Mouse (Mus musculus) midbrain, embryonic 12.5 days (tissue): ENCODE results near the gene Ppp1r12b. TPM values are rescaled to one million over a fixed set of nuclear protein-coding genes. Genes with fewer than 3 reads are reported as not detected.

Experiments used
- ATAC-seq: fragments of 200-750 bp; cut with Nextera tagmentation; 2 replicates; pipeline ENCODE4 v1.8.0; 2017; ENCODE audit warnings: low read depth, moderate TSS enrichment, moderate library complexity; ENCODE audit not compliant: low FRiP score
- H3K27ac ChIP-seq: fragments of 300-500 bp; sonication (generic); replicated peaks from 2 replicates; pipeline ENCODE4 v1.5.1; 2016; ENCODE audit warnings: mild to moderate bottlenecking
- H3K27me3 ChIP-seq: fragments of 300-500 bp; sonication (generic); 2 replicates; pipeline ENCODE4 v1.6.1; 2016; ENCODE audit warnings: mild to moderate bottlenecking
- H3K36me3 ChIP-seq: fragments of 300-500 bp; sonication (generic); 2 replicates; pipeline ENCODE4 v1.6.1; 2016
- H3K4me1 ChIP-seq: fragments of 300-500 bp; sonication (generic); 2 replicates; pipeline ENCODE4 v1.6.1; 2016
- H3K4me2 ChIP-seq: fragments of 300-500 bp; sonication (generic); replicated peaks from 2 replicates; pipeline ENCODE4 v1.6.1; 2016; ENCODE audit warnings: mild to moderate bottlenecking, moderate library complexity
- H3K4me3 ChIP-seq: fragments of 300-500 bp; sonication (generic); 2 replicates; pipeline ENCODE4 v1.5.1; 2016; ENCODE audit warnings: mild to moderate bottlenecking
- H3K9ac ChIP-seq: fragments of 300-500 bp; sonication (generic); replicated peaks from 2 replicates; pipeline ENCODE4 v1.6.1; 2016; ENCODE audit warnings: mild to moderate bottlenecking, moderate library complexity
- H3K9me3 ChIP-seq: fragments of 300-500 bp; sonication (generic); 2 replicates; pipeline ENCODE4 v1.6.1; 2016; ENCODE audit warnings: mild to moderate bottlenecking
- WGBS: fragments of 180-500 bp; shearing (Covaris S2); methylation state at CpG from one replicate; pipeline ENCODE4 v1.1.7; 2016; 5-methylcytosine and 5-hydroxymethylcytosine counted together
- polyA plus RNA-seq: library from polyadenylated mRNA; unstranded; fragments of >200 nt; fragmentation: Nextera tagmentation; extraction: Ambion mirVana; gene quantifications from 2 replicates; pipeline ENCODE4 v1.2.1, GENCODE M21; 2016

The Ppp1r12b gene
- polyA plus RNA-seq, 1 experiment from 2014 or later, result 14.6 TPM

DNA sequence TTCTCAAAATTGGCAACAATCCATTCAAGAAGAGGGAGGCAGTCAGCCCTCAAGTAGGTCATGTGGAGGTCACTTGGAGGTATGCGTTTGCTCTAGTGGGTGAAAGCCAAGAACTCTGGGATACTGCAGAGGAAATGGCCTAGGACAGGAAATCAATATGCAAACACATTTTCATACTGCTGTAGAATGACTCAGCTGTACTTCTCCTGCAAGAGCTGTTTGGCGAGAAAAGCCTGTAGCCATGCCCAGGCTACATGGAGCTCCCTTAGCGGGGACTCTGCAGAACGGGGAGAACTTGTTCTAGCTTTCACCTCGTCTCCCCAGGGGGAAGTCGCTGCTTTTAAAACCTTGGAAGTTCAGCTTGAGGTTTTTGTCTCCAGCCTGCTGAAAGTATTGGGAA, 184.4 kb downstream of the Ppp1r12b start:
- no peak for ATAC-seq

DNA sequence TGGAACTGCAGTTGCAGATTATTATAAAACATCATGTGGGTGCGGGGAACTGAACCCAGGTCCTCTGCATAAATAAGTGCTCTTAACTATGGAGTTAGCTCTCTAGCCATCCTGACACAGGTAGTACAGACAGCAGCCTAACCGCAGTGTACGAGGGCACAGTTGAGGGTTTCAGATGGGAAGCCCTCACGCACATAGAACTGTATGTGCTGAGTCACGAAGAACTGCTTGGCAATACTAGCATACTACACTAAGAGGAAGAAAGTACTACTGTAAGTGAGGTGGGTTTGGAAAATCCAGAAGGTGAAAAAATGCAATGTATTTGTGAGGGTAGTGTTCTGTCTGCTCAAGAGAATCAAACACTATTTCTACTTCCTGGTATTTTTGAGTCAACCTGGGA, 185.4 kb downstream of the Ppp1r12b start:
- Histone ChIP-seq H3K4me2 (no peak overlapping the region), H3K27me3 (no peaks in the 10 kb centered on the region), H3K4me3 (no peak overlapping the region), H3K36me3 (peaks cover 3% of the 10 kb centered on the region), H3K4me1 (peaks cover 11% of the 10 kb centered on the region; the same call in 1 of the 2 replicates), H3K27ac (no peak overlapping the region), H3K9me3 (no peaks in the 10 kb centered on the region), H3K9ac (no peak overlapping the region)
- no peak for ATAC-seq
- WGBS, result 96% methylated on average over 5 of the region's 5 CpGs

More for the DNA sequence above, 184.4 kb downstream of the Ppp1r12b start:
- no peaks in the 10 kb centered on the region for H3K27me3 ChIP-seq
- no peak overlapping the region for H3K4me3 ChIP-seq
- H3K9me3 ChIP-seq, result no peaks in the 10 kb centered on the region
- WGBS, result 85% methylated on average over 6 of the region's 6 CpGs
- H3K36me3 ChIP-seq, result peaks cover 7% of the 10 kb centered on the region
- no peak overlapping the region for H3K9ac ChIP-seq
- H3K4me2 ChIP-seq, result no peak overlapping the region
- H3K4me1 ChIP-seq, result peaks cover 11% of the 10 kb centered on the region; the same call in 1 of the 2 replicates
- no peak overlapping the region for H3K27ac ChIP-seq

DNA sequence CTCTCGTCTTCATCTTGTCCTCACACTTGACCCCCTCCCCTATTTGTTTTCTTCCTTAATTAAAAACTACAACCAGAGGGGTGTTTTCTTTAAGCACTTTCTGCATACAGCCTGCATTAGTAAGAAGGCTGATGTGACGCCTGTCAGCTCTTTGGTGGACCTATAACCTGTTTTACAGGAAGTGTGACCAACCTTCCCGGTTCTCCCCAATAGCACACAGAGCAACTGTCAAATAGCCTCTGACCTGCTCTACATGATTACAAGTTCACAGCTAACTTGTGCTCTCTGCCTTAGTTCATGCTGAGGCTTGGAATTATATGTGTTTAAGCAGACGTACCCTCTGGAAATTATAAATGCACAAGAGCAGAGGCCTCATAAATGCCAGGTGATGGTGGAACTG, 189.3 kb downstream of the Ppp1r12b start:
- WGBS, result 80% methylated on average over 4 of the region's 4 CpGs
- no peaks in the 10 kb centered on the region for H3K4me1 ChIP-seq
- no peak for ATAC-seq
- H3K9ac ChIP-seq, result no peak overlapping the region
- peaks cover 3% of the 10 kb centered on the region for H3K36me3 ChIP-seq
- no peaks in the 10 kb centered on the region for H3K27me3 ChIP-seq
- H3K4me3 ChIP-seq, result no peak overlapping the region
- no peaks in the 10 kb centered on the region for H3K9me3 ChIP-seq
- H3K27ac ChIP-seq, result no peak overlapping the region
- no peak overlapping the region for H3K4me2 ChIP-seq

DNA sequence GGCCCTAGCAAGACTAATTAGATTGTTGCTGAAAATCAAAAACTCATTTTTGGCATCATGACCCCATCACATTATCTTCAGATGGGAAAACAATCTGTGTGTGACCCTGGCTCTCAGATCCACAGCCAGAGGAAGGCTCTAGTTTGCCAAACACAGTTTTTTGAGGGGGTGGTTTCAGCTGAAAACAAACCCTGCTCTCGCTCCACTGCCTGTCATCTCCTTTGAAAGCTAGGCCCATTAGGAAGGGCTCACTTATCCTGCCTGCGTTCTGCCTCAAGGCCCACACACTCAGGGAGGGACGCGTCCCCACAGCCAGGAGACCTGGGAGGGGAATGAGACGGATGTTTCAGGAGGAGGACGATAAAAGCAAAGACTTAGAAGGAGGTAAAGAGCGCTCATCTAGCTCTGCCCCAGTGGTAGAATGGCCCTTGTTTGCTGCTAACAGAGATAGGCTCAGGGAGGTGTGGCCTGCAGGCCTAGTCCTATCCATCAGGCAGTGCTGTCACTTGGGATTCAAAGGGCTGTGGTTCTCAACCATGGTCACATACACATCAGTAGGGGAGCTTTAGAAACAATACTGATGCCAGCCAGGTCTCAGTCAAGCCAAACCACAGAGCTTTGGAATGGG, 190.8 kb downstream of the Ppp1r12b start:
- H3K9ac ChIP-seq, result no peak overlapping the region
- H3K4me3 ChIP-seq, result no peak overlapping the region
- H3K27me3 ChIP-seq, result no peaks in the 10 kb centered on the region
- H3K27ac ChIP-seq, result 0 out of 2 replicates have a peak overlapping the region, but pooled peaks have one; percentile 12
- H3K9me3 ChIP-seq, result no peaks in the 10 kb centered on the region
- ATAC-seq, result no peak
- H3K36me3 ChIP-seq, result peaks cover 3% of the 10 kb centered on the region
- H3K4me2 ChIP-seq, result no peak overlapping the region
- no peaks in the 10 kb centered on the region for H3K4me1 ChIP-seq
- 50% methylated on average over 7 of the region's 7 CpGs for WGBS

DNA sequence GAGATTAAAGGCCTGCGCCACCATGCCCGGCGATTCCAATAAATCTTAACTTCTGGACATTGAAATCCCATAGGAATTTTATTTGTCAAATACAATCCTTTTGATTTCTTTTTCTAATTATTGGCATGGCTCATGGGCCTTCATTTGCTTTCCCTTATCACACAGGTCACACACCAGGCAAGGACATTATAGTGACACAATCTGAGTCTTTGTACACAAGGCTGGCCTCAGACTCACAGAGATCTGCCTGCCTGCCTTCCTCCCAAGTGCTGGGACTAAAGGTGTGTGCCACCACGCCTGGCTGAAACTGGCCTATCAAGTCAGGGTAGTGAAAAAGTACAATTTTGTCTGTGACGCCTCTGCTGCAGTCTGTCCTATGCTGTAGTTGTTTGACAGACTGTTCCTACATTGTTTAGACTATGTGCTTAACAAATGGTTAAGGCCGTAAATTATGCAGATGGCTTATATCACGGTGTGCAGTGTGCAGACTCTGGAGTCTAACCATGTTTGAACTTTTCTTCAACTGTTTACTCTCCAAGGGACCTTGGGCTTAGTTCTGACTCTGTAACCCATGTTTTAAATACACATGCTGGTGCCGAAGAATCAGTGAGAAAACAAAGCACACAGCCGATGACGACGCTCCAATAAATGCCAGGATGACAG, 191.8 kb downstream of the Ppp1r12b start:
- Histone ChIP-seq H3K4me2 (no peak overlapping the region), H3K9me3 (no peaks in the 10 kb centered on the region), H3K4me1 (no peaks in the 10 kb centered on the region), H3K27ac (no peak overlapping the region), H3K4me3 (no peak overlapping the region), H3K36me3 (peaks cover 3% of the 10 kb centered on the region), H3K27me3 (no peaks in the 10 kb centered on the region), H3K9ac (no peak overlapping the region)
- no peak for ATAC-seq
- 87% methylated on average over 11 of the region's 11 CpGs for WGBS

DNA sequence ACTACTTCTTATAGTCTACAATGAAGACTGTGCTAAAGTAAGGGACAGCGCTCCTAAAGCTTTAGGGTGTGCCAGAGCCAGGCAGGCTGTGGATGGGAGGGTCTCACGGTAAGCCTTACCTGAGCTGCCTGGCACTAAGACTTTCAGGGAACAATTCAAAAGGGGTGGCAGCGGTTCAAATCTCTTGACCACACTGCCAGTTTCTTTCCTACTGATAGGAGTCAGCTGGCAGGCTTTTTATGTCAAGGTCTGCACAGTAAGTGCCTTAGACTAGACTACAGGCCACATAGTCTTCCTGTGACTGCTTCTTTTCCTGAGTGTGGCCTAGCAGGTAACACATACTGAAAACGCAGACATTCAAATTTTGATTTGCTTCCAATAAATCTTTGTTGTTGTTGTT, 192.5 kb downstream of the Ppp1r12b start:
- Histone ChIP-seq H3K27ac (no peak overlapping the region), H3K36me3 (no peaks in the 10 kb centered on the region; the same call in 1 of the 2 replicates), H3K9ac (no peak overlapping the region), H3K4me3 (no peak overlapping the region), H3K9me3 (no peaks in the 10 kb centered on the region), H3K4me1 (no peaks in the 10 kb centered on the region), H3K27me3 (no peaks in the 10 kb centered on the region), H3K4me2 (no peak overlapping the region)
- WGBS, result 93% methylated on average over 4 of the region's 4 CpGs
- no peak for ATAC-seq

DNA sequence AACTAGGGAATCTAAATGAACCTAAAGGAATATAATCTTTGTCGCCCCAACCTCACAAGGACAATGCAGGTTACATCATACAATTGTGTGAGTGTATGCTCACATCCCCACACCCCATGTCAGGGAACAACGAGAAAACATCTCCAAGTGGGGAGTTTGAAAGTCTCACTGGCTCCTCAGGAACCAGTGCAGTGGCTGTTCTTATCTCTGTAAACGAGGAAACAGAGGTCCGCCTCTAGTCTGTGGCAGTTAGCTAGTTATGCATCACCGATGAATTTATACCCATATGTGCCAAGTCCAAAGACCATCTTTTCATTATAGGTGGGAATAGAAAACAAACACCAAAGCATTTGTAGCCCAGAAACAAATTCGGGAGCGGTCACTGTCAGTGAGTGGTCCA, 194.2 kb downstream of the Ppp1r12b start:
- H3K36me3 ChIP-seq, result no peaks in the 10 kb centered on the region
- H3K27ac ChIP-seq, result no peak overlapping the region
- H3K27me3 ChIP-seq, result no peaks in the 10 kb centered on the region
- ATAC-seq, result no peak
- no peaks in the 10 kb centered on the region for H3K9me3 ChIP-seq
- peaks cover under 1% of the 10 kb centered on the region; the same call in 1 of the 2 replicates for H3K4me1 ChIP-seq
- no peak overlapping the region for H3K9ac ChIP-seq
- H3K4me2 ChIP-seq, result no peak overlapping the region
- H3K4me3 ChIP-seq, result no peak overlapping the region
- WGBS, result 91% methylated on average over 7 of the region's 7 CpGs

DNA sequence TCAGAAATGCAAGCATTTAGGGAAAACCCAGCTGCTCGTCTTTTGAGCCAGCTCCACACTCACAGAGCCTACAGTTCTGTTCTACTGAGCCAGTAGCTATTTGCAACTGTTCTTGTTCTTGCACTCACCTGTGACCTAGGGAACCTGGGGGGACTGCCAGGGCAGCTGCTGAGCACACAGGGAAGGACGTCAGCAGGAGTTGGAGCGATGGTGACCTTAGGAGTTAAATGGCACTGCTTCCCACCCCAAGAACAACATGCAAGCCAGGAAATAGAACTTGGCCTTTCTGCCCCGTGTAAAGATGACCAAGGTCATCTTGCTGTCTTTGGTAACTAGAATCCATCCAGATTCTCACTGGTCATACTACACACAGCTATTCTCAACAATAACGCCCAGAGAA, 195.1 kb downstream of the Ppp1r12b start:
- no peaks in the 10 kb centered on the region for H3K27me3 ChIP-seq
- H3K36me3 ChIP-seq, result no peaks in the 10 kb centered on the region
- no peak for ATAC-seq
- WGBS, result 85% methylated on average over 5 of the region's 5 CpGs
- H3K4me3 ChIP-seq, result no peak overlapping the region
- no peak overlapping the region for H3K9ac ChIP-seq
- peaks cover 3% of the 10 kb centered on the region; the same call in 1 of the 2 replicates for H3K4me1 ChIP-seq
- no peak overlapping the region for H3K4me2 ChIP-seq
- H3K9me3 ChIP-seq, result no peaks in the 10 kb centered on the region
- H3K27ac ChIP-seq, result no peak overlapping the region

DNA sequence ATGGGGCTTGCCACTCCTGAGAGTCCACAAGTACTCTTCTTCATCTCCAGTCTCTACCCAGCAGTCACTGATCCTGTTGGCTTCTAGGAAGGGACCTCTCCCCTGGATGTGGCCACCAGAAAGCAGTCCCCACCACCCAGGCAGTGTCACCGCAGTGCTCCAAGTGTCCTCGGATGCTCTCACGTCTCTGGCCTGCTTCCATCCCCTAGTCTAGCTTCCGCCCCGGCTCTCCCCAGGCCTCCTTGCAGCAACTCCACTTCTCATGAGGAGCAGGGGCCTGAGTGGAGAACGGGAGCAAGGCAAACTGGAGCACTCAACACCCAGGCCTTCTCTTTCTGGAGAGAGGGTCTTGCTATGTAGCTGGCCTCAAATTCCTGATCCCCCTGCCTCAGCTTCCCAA, 196.6 kb downstream of the Ppp1r12b start:
- Histone ChIP-seq H3K4me1 (peaks cover 4% of the 10 kb centered on the region), H3K36me3 (no peaks in the 10 kb centered on the region), H3K4me3 (no peak overlapping the region), H3K4me2 (no peak overlapping the region), H3K27ac (no peak overlapping the region), H3K9ac (no peak overlapping the region), H3K9me3 (no peaks in the 10 kb centered on the region), H3K27me3 (no peaks in the 10 kb centered on the region)
- WGBS, result 97% methylated on average over 6 of the region's 6 CpGs
- ATAC-seq, result no peak

DNA sequence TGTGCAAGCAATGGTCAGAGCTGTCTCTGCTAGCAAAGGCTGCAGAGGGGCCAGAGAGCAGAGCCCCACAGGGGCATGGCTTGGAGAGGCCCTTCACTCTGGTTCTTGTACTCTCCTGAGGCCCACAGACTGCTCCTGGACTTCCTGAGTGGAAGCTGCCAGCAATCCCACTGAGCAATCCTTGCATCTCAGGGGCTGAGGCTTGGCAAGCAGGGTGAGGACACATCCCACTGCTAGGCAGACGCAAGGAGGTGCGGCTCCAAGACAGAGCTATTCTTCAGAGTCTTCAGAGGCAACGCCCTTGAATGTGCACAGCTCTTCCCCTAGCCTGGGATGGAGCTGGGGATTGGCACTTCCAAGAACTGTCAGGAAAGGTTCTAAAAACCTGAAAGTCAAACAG, 198.5 kb downstream of the Ppp1r12b start:
- Histone ChIP-seq H3K9me3 (no peaks in the 10 kb centered on the region), H3K27me3 (no peaks in the 10 kb centered on the region), H3K4me3 (no peak overlapping the region), H3K4me2 (no peak overlapping the region), H3K9ac (no peak overlapping the region), H3K36me3 (no peaks in the 10 kb centered on the region), H3K4me1 (peaks cover 9% of the 10 kb centered on the region), H3K27ac (no peak overlapping the region)
- ATAC-seq, result no peak
- WGBS, result 74% methylated on average over 3 of the region's 3 CpGs

DNA sequence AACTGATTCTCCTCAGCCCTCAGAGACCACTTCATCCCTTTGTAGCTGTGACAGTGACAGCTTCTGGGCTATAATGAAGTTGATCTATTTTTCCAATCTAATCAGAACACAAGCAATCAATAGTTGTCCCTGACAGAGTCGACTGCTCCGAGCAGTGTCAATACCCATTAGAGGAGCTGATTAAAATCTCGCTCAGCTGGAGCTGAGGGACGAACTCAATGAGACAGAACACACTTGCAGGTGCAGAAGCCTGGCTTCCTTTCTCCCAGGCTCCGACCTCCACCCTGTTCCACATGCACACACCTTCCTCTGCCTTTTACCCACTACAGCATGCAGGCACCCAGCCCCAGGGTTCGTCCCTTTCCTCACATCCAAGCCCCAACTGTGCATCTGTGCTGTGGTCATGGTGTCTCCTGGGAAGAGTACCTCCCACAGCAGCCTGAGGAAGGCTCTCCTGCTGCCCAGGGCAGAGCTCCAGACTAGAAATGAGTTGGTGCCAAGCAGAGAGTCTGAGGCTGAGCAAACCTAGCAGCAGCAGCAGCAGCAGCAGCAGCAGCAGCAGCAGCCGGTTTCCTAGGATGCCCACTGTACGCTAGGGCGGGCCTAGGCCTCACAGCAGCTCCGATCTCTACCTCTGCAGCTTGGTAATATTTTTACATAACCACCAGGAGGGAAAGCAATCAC, 199.4 kb downstream of the Ppp1r12b start:
- H3K27ac ChIP-seq, result peak overlapping the region; percentile 52; the same call in 1 of the 2 replicates
- no peaks in the 10 kb centered on the region for H3K9me3 ChIP-seq
- H3K27me3 ChIP-seq, result no peaks in the 10 kb centered on the region
- H3K36me3 ChIP-seq, result no peaks in the 10 kb centered on the region
- 63% methylated on average over 10 of the region's 10 CpGs for WGBS
- peaks cover 9% of the 10 kb centered on the region for H3K4me1 ChIP-seq
- no peak overlapping the region for H3K9ac ChIP-seq
- H3K4me2 ChIP-seq, result no peak overlapping the region
- no peak for ATAC-seq
- H3K4me3 ChIP-seq, result no peak overlapping the region

DNA sequence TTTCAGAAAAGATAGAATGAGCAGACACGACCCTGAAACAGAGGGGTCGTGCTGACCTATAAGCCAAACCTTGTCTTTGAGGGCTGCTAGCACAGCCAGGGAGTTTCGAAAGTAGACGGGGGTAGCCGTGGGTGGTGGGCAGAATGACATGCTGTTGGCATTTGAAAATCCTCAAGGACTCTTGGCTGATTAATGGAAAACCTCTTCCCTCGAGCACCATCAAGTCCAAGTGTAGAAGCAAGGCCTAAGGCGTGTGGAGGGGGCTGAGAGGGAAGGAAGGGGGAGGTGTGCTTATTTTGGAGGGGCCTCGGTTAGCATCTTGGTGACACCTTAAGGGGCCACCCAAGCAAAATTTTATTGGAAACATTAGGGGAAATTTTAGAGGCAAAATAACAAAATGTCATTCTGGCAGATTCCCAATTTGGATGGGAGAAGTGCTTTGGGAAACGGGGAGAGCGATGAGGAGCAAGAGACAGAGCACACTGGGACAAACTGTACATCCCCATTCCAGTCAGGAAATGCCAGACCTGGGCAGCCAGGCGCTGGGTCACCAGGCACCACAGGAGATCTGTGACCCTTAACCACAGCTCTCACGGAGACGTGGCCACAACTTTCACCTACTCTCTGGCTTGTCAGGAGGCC, 200.1 kb downstream of the Ppp1r12b start:
- Histone ChIP-seq H3K4me3 (no peak overlapping the region), H3K27ac (no peak overlapping the region; the same call in 1 of the 2 replicates), H3K36me3 (no peaks in the 10 kb centered on the region), H3K4me1 (peaks cover 9% of the 10 kb centered on the region), H3K27me3 (no peaks in the 10 kb centered on the region), H3K4me2 (no peak overlapping the region), H3K9ac (no peak overlapping the region), H3K9me3 (no peaks in the 10 kb centered on the region)
- 69% methylated on average over 13 of the region's 13 CpGs for WGBS
- ATAC-seq, result no peak
